Mouse (Mus musculus): ENCODE data around the gene Map3k14. TPM values are rescaled to one million over a fixed set of nuclear protein-coding genes. Genes with fewer than 3 reads are reported as not detected.

Map3k14 gene
- total and polyA plus RNA-seq, 3 experiments: 0.39 to 0.99 TPM; not detected in 1

GRCm38 (mm10) chr11:103184891-103185290, 82.4 kb downstream of the Map3k14 start:
- no peaks in the 10 kb centered on the region for H3K27me3 ChIP-seq (ENCODE audit: control insufficient read depth in 1 of 2, insufficient read depth in 2 of 2, low read length in 2 of 2)
- H3K4me3 ChIP-seq (ENCODE audit: control insufficient read depth in 1 of 2, insufficient read depth in 1 of 2, low read depth in 2 of 2, low read length in 2 of 2): no peak overlapping the region
- H3K79me2 ChIP-seq (ENCODE audit: control insufficient read depth, insufficient read depth, low read length, poor library complexity): no peaks in the 10 kb centered on the region
- H3K9ac ChIP-seq (ENCODE audit: control insufficient read depth, low read depth, low read length, poor library complexity, severe bottlenecking): no peak overlapping the region
- H3K36me3 ChIP-seq (ENCODE audit: control insufficient read depth in 1 of 2, insufficient read depth in 2 of 2, low read length in 2 of 2): no peaks in the 10 kb centered on the region
- no peak for TF ChIP-seq ZNF384 (IDR thresholded peaks at IDR 0.05; ENCODE audit: low read depth, low read length)
- peak; percentile 68 for TF ChIP-seq ZC3H11A (IDR thresholded peaks at IDR 0.05; ENCODE audit: low read depth, low read length)
- peak; percentile 70 for TF ChIP-seq RAD21 (IDR thresholded peaks at IDR 0.05; ENCODE audit: low read depth, low read length)
- no peak for TF ChIP-seq TAL1 (IDR thresholded peaks at IDR 0.05; ENCODE audit: low read length)
- TF ChIP-seq ZKSCAN1 (IDR thresholded peaks at IDR 0.05; ENCODE audit: low read depth, low read length): no peak
- peak; percentile 90 for TF ChIP-seq SMC3 (IDR thresholded peaks at IDR 0.05; ENCODE audit: low read depth, low read length)
- no peak for TF ChIP-seq ELF1 (IDR thresholded peaks at IDR 0.05; ENCODE audit: low read depth, low read length)
- TF ChIP-seq CTCF (IDR thresholded peaks at IDR 0.05 in 2 of 3, conservative IDR thresholded peaks at IDR 0.05 in 1 of 3; ENCODE audit: control insufficient read depth in 1 of 3, insufficient read depth in 1 of 3, low read depth in 2 of 3, low read length in 3 of 3, poor library complexity in 1 of 3, severe bottlenecking in 1 of 3): peak; percentile 32 to 82 (median 58)
- TF ChIP-seq JUND (IDR thresholded peaks at IDR 0.05; ENCODE audit: low read depth, low read length): 0 out of 2 replicates have a peak, but pooled peaks have one; percentile 10
- TF ChIP-seq RCOR1 (IDR thresholded peaks at IDR 0.05; ENCODE audit: low read depth, low read length): no peak
- DNase-seq (ENCODE audit: low read depth, low spot score): peak; percentile 65
- H3K27ac ChIP-seq (ENCODE audit: control insufficient read depth, low read depth, low read length): no peak overlapping the region
- no peaks in the 10 kb centered on the region for H3K9me3 ChIP-seq (replicated peaks; ENCODE audit: insufficient read depth, low read length)
- H3K4me1 ChIP-seq (ENCODE audit: control insufficient read depth in 1 of 2, insufficient read depth in 2 of 2, low read length in 2 of 2): no peaks in the 10 kb centered on the region

- no peak overlapping the region for H3K9ac ChIP-seq (ENCODE audit: control insufficient read depth, low read depth, low read length, poor library complexity, severe bottlenecking)
- no peak for TF ChIP-seq ZKSCAN1 (IDR thresholded peaks at IDR 0.05; ENCODE audit: low read depth, low read length)
- TF ChIP-seq POLR2AphosphoS5 (IDR thresholded peaks at IDR 0.05; ENCODE audit: borderline replicate concordance, low read depth, low read length): no peak
- TF ChIP-seq USF1 (IDR thresholded peaks at IDR 0.05; ENCODE audit: low read depth, low read length): no peak
- no peak for TF ChIP-seq GATA1 (IDR thresholded peaks at IDR 0.05; ENCODE audit: low read depth, low read length)
- TF ChIP-seq KAT2A (conservative IDR thresholded peaks at IDR 0.05; ENCODE audit: low read depth, low read length): no peak
- no peak for TF ChIP-seq ELF1 (IDR thresholded peaks at IDR 0.05; ENCODE audit: low read depth, low read length)
- TF ChIP-seq HCFC1 (IDR thresholded peaks at IDR 0.05; ENCODE audit: low read depth, low read length): no peak
- no peak for TF ChIP-seq POLR2AphosphoS2 (IDR thresholded peaks at IDR 0.05; ENCODE audit: low read length)
- TF ChIP-seq GABPA (IDR thresholded peaks at IDR 0.05; ENCODE audit: low read depth, low read length): no peak
- TF ChIP-seq JUND (IDR thresholded peaks at IDR 0.05; ENCODE audit: low read depth, low read length): no peak
- TF ChIP-seq ZNF384 (IDR thresholded peaks at IDR 0.05; ENCODE audit: low read depth, low read length): no peak
- TF ChIP-seq SIN3A (IDR thresholded peaks at IDR 0.05; ENCODE audit: low read length): no peak
- no peak for TF ChIP-seq TCF12 (IDR thresholded peaks at IDR 0.05; ENCODE audit: low read depth, low read length)
- TF ChIP-seq ETS1 (IDR thresholded peaks at IDR 0.05; ENCODE audit: low read depth, low read length): no peak
- TF ChIP-seq MAX (IDR thresholded peaks at IDR 0.05; ENCODE audit: low read length): no peak
- TF ChIP-seq POLR2A (IDR thresholded peaks at IDR 0.05; ENCODE audit: control insufficient read depth in 1 of 2, insufficient read depth in 1 of 2, low read depth in 1 of 2, low read length in 2 of 2, poor library complexity in 1 of 2): no peak
- TF ChIP-seq ZMIZ1 (IDR thresholded peaks at IDR 0.05; ENCODE audit: low read depth, low read length): no peak
- TF ChIP-seq MAZ (IDR thresholded peaks at IDR 0.05; ENCODE audit: low read depth, low read length): no peak
- H3K27me3 ChIP-seq (ENCODE audit: control insufficient read depth in 1 of 2, insufficient read depth in 2 of 2, low read length in 2 of 2): no peaks in the 10 kb centered on the region
- no peak for DNase-seq (ENCODE audit: low read depth, low spot score)
- H3K9me3 ChIP-seq (replicated peaks; ENCODE audit: insufficient read depth, low read length): no peaks in the 10 kb centered on the region
- H3K79me2 ChIP-seq (ENCODE audit: control insufficient read depth, insufficient read depth, low read length, poor library complexity): no peaks in the 10 kb centered on the region
- H3K27ac ChIP-seq (ENCODE audit: control insufficient read depth, low read depth, low read length): no peak overlapping the region
- H3K4me1 ChIP-seq (ENCODE audit: control insufficient read depth in 1 of 2, insufficient read depth in 2 of 2, low read length in 2 of 2): peaks cover 0 to 4% of the 10 kb centered on the region in 2 experiments; a peak in 1 of 4 replicates
- H3K4me3 ChIP-seq (ENCODE audit: control insufficient read depth in 1 of 2, insufficient read depth in 1 of 2, low read depth in 2 of 2, low read length in 2 of 2): no peak overlapping the region
- H3K36me3 ChIP-seq (ENCODE audit: control insufficient read depth in 1 of 2, insufficient read depth in 2 of 2, low read length in 2 of 2): no peaks in the 10 kb centered on the region
Observed at GRCm38 (mm10) chr11:103181911-103182310, 85.4 kb downstream of the Map3k14 start.

Data from MEL (cell line).